Mouse (Mus musculus) liver, adult 2 months (tissue): ENCODE results near the gene Gm21981. TPM values are rescaled to one million over a fixed set of nuclear protein-coding genes. Genes with fewer than 3 reads are reported as not detected.
A peak's percentile ranks its signal among the peaks of the same experiment; 100 is the strongest.

Experiments used
- DNase-seq: peaks from one replicate; pipeline ENCODE4 v3.0.0-alpha.2; 2011; ENCODE audit warnings: low read depth, low spot score; ENCODE audit errors: extremely low read depth
- H3K27ac ChIP-seq: fragments of 200-500 bp; replicated peaks from 2 replicates; pipeline ENCODE4 v1.5.1; 2012; ENCODE audit warnings: low read depth, mild to moderate bottlenecking, control low read depth, inconsistent platforms, low read length; ENCODE audit not compliant: insufficient read depth
- H3K27me3 ChIP-seq: fragments of 200-500 bp; 2 replicates; pipeline ENCODE4 v1.6.1; 2012; ENCODE audit warnings: mild to moderate bottlenecking, moderate library complexity, low read length, inconsistent platforms; ENCODE audit not compliant: control insufficient read depth, insufficient read depth
- H3K36me3 ChIP-seq: fragments of 200-500 bp; 2 replicates; pipeline ENCODE4 v1.6.1; 2012; ENCODE audit warnings: low read length, inconsistent platforms; ENCODE audit not compliant: control insufficient read depth, insufficient read depth
- H3K4me1 ChIP-seq: fragments of 200-500 bp; 2 replicates; pipeline ENCODE4 v1.6.1; 2011; ENCODE audit warnings: low read length; ENCODE audit not compliant: control insufficient read depth, insufficient read depth
- H3K4me3 ChIP-seq: fragments of 200-500 bp; 2 replicates; pipeline ENCODE4 v1.5.1; 2011; ENCODE audit warnings: low read depth, mild to moderate bottlenecking, control low read depth, low read length, moderate library complexity; ENCODE audit not compliant: insufficient read depth
- H3K79me2 ChIP-seq: fragments of 200-500 bp; 2 replicates; pipeline ENCODE4 v1.6.1; 2012; ENCODE audit warnings: inconsistent platforms, mild to moderate bottlenecking, low read length, moderate library complexity; ENCODE audit not compliant: control insufficient read depth, insufficient read depth
- H3K9ac ChIP-seq: fragments of 200-500 bp; 2 replicates; pipeline ENCODE4 v1.6.1; 2012; ENCODE audit warnings: low read depth, mild to moderate bottlenecking, control low read depth, inconsistent platforms, low read length
- CTCF ChIP-seq: fragments of 200-500 bp; IDR thresholded peaks from 2 replicates; pipeline ENCODE4 v1.5.1; 2011; ENCODE audit warnings: low read depth, low read length, control low read depth
- POLR2A ChIP-seq: fragments of 200-500 bp; IDR thresholded peaks from 2 replicates; pipeline ENCODE4 v1.6.1; 2011; ENCODE audit warnings: low read length, control low read depth; ENCODE audit not compliant: insufficient read depth; ENCODE audit errors: extremely low read depth
- WGBS: fragments of 180-500 bp; shearing (Covaris S2); methylation state at CpG from one replicate; pipeline ENCODE4 v1.1.7; 2018; 5-methylcytosine and 5-hydroxymethylcytosine counted together
- polyA plus RNA-seq: library from polyadenylated mRNA; depleted of rRNA; stranded (reverse); fragments of >200 nt; gene quantifications from 2 replicates; pipeline ENCODE4 v1.2.3, GENCODE M21; 2012
- total RNA-seq: library from RNA; depleted of rRNA; stranded (reverse); fragments of >200 nt; gene quantifications from 2 replicates; pipeline ENCODE4 v1.2.3, GENCODE M21; 2014

The Gm21981 gene
- total and polyA plus RNA-seq, 2 experiments: 0.09 to 0.46 TPM

GRCm38 (mm10) chr17:47699055-47699454 is 4.8 kb upstream of the Gm21981 start:
- peak; percentile 27 for DNase-seq
- WGBS: 54% methylated on average over 2 of the region's 2 CpGs
- TF ChIP-seq POLR2A: no peak
- TF ChIP-seq CTCF: no peak
- H3K4me3 ChIP-seq: no peak overlapping the region
- H3K36me3 ChIP-seq: peaks cover 2% of the 10 kb centered on the region; the same call in 1 of the 2 replicates
- no peak overlapping the region for H3K27ac ChIP-seq
- H3K27me3 ChIP-seq: no peaks in the 10 kb centered on the region
- H3K79me2 ChIP-seq: no peaks in the 10 kb centered on the region; the same call in 1 of the 2 replicates
- H3K4me1 ChIP-seq: peaks cover 5% of the 10 kb centered on the region
- H3K9ac ChIP-seq: no peak overlapping the region

GRCm38 (mm10) chr17:47698156-47698555 is 3.9 kb upstream of the Gm21981 start:
- no peaks in the 10 kb centered on the region; the same call in 1 of the 2 replicates for H3K79me2 ChIP-seq
- no peaks in the 10 kb centered on the region for H3K27me3 ChIP-seq
- no peak overlapping the region for H3K4me3 ChIP-seq
- H3K27ac ChIP-seq: no peak overlapping the region
- peaks cover 2% of the 10 kb centered on the region; the same call in 1 of the 2 replicates for H3K36me3 ChIP-seq
- H3K9ac ChIP-seq: no peak overlapping the region
- no peak for DNase-seq
- TF ChIP-seq POLR2A (no peak), CTCF (no peak)
- H3K4me1 ChIP-seq: peaks cover 6% of the 10 kb centered on the region
- WGBS: 80% methylated on average over 10 of the region's 10 CpGs

- under 1% methylated on average over 23 of the region's 23 CpGs for WGBS
Observed at GRCm38 (mm10) chr17:47695337-47695710, 1.1 kb upstream of the Gm21981 start.

GRCm38 (mm10) chr17:47694503-47695336 is 465 bp upstream of the Gm21981 start, which contains the start of gene Prickle4:
Gene Prickle4, minus strand, starts transcription at chr17:47694736.
- Histone ChIP-seq H3K9ac (peak within 1 kb of the TSS; percentile 88), H3K36me3 (no peaks in the 10 kb centered on the region), H3K27ac (peak within 1 kb of the TSS; percentile 81), H3K4me3 (peak within 1 kb of the TSS; percentile 72), H3K4me1 (peaks cover 6% of the 10 kb centered on the region), H3K79me2 (no peaks in the 10 kb centered on the region; the same call in 1 of the 2 replicates), H3K27me3 (no peaks in the 10 kb centered on the region)
- peak; percentile 84 for DNase-seq
- 0 out of 2 replicates have a peak, but pooled peaks have one; percentile 33 for TF ChIP-seq POLR2A
- peak; percentile 85 for TF ChIP-seq CTCF
- under 1% methylated on average over 77 of the region's 82 CpGs for WGBS

More at GRCm38 (mm10) chr17:47695337-47695710, 1.1 kb upstream of the Gm21981 start:
- no peak for DNase-seq
- peaks cover 6% of the 10 kb centered on the region for H3K4me1 ChIP-seq
- no peaks in the 10 kb centered on the region; the same call in 1 of the 2 replicates for H3K79me2 ChIP-seq
- H3K36me3 ChIP-seq: no peaks in the 10 kb centered on the region
- no peaks in the 10 kb centered on the region for H3K27me3 ChIP-seq
- H3K9ac ChIP-seq: peak overlapping the region; percentile 88
- TF ChIP-seq CTCF (no peak), POLR2A (no peak)
- H3K27ac ChIP-seq: 0 out of 2 replicates have a peak overlapping the region, but pooled peaks have one; percentile 5
- peak overlapping the region; percentile 72 for H3K4me3 ChIP-seq

GRCm38 (mm10) chr17:47693671-47694441 is 399 bp downstream of the Gm21981 start:
- TF ChIP-seq CTCF (no peak), POLR2A (no peak)
- Histone ChIP-seq H3K27ac (peak overlapping the region; percentile 81), H3K4me1 (peaks cover 6% of the 10 kb centered on the region), H3K79me2 (no peaks in the 10 kb centered on the region; the same call in 1 of the 2 replicates), H3K4me3 (peak overlapping the region; percentile 72), H3K36me3 (no peaks in the 10 kb centered on the region), H3K27me3 (no peaks in the 10 kb centered on the region), H3K9ac (peak overlapping the region; percentile 80)
- no peak for DNase-seq
- 58% methylated on average over 13 of the region's 13 CpGs for WGBS
